Mouse (Mus musculus) T-helper 2 cell (primary cell): Measurements from ENCODE around the gene Myocd.

ENCODE experiments used
- in situ Hi-C: fragments of 300-600 bp; cut with MboI, MseI; formaldehyde crosslinking; loops from one replicate; pipeline ENCODE4 v1.15.1; 2025; ENCODE audit warnings: high pct_unique_total_duplicates

Myocd gene

DNA sequence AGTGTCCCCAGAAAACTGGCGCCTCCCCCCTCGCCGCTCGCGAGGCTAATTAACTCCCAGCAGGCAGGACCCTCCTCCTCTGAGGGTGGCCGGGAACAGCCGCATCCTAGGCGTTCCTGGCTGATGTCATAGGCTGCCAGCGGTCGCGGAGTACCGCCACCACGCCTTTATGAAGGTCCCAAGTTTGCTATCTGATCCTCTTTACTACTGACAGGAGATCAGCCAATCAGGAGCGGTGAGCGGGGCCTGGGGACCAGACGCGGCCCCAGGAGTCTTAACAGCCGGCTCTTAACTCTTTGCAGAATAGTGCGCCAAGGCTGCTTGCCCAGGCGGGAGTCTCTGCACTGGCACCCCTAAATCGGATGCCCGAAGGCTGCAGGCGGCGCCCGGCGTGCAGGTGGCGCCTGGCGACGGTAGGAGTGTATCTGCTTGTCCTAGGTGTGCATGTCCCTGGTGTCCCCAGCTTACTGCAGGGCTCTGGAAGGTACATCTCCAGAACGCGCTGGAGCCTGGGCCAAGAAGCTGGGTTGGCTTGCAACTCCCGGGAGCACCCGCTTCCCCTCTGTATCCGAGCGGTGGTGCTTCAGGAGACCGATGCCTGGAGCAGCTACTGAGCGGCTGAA, at the start of gene Myocd:
TSS of gene Myocd (minus strand) at position 139 of the 623 bp plus-strand sequence.
- in situ Hi-C loops: no loop called here

DNA sequence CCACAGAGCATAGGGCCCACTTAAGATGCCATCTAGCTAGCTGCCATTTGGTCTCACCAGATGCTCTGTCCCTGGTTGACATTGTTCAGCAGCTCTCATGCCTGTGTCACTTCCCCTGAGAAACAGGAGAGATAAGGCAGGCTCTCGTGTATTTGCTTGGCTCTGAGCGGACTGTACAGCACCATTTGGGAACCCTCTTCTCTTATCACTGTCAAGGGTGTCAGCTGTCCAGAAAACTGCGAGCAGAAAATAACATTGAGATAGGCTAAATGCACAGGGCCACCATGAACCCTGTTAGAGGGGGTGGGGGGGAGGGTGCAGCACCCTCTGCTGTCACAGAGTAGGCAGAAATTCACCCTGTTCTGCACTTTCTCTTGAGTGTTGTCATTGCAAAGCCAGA, 34.0 kb upstream of the Myocd start:
- in situ Hi-C loops: loop anchor here (10.0 kb wide), 1 partner anchor 1241 kb away; no protein-coding TSS in a partner anchor

DNA sequence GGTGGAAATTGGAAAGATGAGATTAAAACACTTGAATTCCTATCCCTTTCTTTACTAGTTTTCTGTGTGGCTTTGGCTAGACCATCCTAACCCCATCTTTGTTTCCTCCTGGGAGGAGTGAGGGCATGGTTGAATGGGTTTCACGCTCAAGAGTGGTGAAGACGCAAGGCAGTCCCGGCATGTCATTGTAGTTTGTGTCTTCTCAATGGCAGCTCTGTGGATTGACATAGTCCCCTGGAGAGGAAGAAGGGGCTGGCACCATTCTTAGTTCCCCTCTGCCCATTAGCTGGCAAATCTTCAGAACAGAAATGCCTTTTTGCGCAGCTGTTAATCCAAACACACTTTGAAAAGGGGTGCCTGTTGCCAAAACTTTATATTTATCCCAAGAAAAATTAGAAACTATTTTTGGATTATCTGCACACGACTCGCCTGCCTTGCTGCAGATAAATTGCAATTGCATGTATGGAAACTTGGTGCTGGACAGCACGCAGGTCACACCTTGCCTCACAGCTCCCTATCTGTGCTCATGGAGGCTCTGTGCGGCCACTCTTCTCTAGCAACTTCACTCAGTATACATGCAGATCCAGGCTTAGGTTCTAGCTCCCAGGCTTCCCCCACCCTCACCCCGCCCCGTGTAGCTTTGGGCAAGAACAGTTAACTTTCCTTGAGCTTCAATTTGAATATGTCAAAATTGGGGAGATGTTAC, 24.5 kb upstream of the Myocd start:
- in situ Hi-C loops: no loop called here

DNA sequence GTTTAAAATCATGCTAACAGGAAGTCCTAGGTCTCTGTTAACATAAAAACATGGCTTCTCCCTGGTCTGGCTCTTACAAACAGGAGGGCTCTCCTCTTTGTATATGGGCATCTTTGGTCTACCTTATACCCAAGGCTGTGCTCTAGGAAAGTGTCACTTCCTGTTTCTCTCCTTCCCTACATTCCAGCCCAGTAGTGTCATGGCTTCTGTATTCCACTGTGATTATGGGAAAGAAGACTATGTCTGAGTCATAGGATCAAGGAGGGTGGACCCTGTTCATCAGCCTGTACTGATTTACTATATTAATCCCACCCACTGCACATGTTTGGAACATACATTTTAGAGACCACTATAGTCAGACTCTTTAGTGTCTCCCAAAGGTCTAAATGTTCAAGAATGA, 23.2 kb upstream of the Myocd start:
- in situ Hi-C loops: no loop called here

DNA sequence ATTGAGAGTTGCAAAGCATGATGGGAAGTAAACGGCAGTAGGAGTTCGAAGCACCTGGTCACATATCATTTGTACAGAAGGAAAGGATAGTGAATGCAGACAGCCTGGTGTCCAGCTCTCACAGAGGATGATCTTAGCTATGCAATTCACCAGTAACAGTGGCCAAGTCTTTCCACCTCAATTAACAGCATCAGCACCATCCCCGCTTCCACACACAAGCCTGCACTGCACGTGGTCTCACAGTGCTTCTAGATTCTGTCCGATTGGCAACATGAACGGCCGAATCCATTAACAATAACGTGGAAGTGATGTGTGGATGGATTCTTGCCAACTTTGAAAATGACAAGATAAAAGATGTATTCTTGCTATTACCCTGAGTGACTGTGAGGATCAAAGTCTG, 17.9 kb upstream of the Myocd start:
- in situ Hi-C loops: no loop called here

DNA sequence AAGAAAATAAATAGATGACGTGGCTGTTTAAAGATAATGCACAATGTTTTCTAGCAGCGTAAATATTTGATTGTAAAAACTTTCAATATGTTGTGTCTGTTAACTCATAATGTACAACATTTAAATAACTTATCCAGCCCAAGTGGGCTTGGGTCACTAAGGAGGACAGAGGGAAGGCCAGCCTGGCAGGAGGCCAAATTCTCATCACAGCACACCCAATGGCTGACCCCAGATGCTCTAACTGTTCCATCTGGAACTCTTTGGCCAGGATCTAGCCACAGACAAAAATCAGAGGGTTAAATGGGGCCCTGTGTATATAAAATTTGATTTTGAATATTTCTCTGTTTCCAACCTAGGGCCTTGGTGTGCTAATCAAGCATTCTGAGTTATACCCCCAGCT, 16.4 kb upstream of the Myocd start:
- in situ Hi-C loops: no loop called here

DNA sequence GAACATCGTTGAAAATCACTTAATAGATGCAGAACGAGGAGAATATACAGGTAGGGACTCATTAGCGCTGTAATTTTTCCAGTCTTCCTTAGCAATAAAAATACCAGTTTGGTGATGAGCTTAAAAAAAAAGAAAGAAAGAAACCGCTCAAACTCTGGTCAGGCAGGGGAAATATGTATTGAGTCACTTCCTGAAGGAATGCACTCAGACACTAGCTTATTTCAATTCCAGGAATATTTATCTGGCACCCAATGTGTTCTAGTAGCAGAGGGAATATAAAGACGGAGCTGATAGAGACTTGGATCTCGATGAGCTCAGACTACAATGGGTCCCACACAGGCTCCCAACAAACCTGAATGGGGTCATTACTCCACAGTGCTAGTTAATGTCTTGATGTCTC, 5.7 kb upstream of the Myocd start:
- in situ Hi-C loops: no loop called here

DNA sequence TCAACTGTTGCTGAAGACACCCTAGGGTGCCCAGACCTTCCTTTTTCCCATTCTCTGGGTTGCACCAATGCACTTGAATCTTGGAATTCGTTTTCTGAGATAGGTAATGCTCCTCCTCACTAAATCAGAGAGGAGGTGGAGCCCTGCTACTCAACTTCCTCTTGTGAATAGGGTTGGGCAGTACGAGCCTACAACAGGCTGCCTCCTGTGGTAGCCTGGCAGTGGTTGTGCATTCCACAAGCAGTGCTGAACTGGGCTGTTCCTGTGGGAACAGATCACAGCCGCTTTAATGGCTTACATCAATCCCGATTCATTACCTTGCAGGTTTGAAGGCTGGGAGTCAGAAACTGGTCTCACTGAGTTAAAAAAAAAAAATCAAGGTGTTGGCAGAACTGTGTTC, 1.2 kb upstream of the Myocd start:
- in situ Hi-C loops: no loop called here

DNA sequence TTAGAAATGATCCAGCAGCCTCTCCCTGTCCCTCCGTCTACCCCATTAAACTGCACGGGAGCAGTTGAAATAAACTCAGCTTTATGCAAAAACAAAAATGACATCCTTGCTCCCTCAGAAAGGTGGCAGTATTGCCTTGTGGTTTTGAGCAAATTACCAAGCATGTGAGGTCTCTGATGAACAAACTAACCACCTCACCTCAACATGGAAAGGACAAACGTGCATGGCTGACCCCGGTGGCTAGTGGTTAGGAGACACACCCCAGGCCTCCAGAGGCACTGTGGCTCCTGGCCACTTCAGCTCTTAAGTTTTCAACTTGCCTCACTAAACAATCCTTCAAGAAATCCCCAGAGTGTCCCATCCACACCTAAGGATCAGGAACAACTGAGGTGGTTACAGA, 1.5 kb downstream of the Myocd start:
- in situ Hi-C loops: no loop called here

DNA sequence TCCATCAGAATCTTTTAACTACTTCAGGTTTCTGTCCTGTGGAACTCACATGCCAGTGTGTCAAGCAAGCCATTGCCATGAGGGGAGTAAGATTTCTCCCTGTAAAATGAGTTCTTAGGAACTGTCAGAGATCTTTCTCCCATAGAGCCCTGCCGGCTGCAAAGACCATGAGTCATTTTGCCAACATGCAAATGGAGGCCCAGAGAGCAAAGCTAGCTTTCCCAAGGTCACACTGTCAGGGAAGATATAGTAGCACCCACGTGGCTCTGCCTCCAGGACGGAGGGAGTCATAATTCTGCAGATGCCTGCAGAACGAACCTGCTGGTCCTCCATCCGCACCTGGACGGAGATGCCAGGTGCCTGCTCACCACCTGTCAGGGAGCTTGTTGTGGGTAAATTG, 6.3 kb downstream of the Myocd start:
- in situ Hi-C loops: no loop called here

DNA sequence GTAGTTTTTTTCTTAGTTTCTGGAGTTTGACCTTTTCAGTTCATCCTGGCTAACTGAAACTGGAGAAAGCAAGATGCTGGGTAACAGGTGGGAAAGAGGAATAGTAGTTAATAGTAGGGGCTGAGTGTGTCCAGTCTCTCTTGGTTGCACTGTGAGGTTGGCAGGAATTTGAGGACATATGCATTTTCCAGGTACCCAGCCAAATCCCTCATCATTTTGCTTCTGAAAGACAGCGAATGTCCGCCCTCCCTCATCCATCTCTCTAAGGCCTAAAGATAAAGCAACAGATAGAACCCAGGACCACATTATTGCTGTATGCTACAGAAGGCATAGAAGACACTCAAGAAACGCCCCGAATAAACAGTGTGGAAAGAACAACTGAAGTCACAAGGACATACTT, 10.8 kb downstream of the Myocd start:
- in situ Hi-C loops: no loop called here

DNA sequence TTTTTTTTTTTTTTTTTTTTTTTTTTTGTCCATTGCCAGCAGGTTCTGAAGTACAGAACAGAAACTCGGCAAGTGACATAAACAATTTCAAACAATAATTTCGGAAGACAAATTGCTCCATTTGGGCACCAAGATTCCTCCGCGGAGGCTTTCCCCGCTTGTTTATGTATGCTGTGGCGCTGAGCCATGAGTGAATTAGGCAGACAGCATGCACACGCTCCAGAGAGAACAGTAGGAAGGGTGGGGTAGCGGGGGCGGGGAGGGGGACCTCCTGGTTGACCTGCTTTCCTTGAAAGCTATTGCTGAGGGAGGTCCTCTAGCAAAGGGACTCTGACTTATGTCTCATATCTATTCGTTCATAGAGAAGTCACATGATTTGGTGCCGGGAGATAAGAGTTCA, 13.6 kb downstream of the Myocd start:
- in situ Hi-C loops: no loop called here

DNA sequence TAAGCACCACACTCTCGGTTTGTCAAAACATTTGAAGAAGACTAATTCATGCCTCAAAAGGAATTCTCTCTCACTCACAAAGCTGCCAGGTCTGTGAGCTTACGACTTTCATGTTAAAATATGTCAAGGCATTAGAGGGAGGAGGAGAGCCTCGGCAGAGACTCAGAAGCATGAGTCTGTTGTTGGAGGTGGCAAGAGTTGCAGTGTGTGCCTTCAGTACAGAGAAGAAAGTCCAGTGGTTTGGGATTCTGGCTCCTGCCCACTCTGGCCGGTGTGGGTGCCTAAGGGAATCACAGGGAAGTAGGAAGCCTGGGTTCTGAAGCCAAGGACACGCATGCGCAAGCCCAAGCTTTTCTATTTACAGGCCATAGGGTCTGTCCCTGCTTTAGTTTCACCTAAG, 14.2 kb downstream of the Myocd start:
- in situ Hi-C loops: no loop called here

DNA sequence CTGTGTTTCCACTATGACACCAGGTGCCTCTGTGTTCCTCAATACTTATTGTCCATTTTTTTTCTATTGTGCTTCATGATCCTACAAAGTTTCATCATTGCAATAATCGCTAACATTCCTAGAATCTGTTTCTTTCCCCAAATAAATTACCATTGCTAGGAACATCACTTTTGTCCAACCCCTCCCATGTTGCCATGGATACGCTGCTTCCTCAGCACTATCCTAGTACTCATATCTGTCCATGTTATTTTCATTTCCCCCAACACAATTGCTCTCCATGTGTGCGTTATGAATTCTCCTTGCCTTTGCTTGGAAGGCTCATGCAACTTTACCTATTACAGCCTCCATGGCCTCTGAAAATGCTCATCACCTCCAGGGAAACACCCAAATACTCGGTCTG, 19.4 kb downstream of the Myocd start:
- in situ Hi-C loops: no loop called here

DNA sequence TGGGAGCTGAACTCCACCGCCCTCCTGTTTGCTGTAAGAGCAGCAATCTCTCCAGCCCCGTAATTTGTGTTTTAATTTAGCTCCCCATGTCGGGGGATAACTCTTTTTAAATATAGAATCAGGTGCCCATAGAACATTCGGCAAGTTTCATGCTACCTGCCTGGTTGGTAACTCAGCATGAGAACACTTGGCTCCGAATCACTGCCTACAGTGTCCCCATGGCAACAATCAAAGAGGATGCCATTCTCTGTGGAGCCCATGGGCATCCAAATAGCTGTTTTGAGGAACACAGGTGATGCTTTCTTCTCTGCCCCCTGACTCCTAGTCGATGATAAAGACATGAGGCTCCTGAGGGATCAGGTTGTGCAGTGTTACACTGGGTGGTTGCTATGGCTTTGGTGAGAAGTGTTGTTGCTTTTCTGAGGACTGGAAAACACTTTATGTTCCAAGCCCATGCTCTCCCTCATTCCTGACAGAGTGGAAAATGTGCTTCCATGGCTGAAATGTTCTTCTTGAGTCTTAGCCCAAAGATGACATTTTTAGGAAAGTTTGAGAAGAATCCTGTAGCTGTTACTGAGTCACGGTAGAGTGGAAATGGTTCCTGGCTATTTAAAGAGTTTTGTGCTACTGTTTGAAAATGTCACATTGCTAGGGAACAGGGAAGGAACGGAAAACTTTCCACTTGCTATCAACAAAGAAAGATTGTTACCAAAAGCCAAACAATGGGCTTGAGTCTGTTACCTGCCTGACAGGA, 23.3 kb downstream of the Myocd start:
- in situ Hi-C loops: no loop called here

DNA sequence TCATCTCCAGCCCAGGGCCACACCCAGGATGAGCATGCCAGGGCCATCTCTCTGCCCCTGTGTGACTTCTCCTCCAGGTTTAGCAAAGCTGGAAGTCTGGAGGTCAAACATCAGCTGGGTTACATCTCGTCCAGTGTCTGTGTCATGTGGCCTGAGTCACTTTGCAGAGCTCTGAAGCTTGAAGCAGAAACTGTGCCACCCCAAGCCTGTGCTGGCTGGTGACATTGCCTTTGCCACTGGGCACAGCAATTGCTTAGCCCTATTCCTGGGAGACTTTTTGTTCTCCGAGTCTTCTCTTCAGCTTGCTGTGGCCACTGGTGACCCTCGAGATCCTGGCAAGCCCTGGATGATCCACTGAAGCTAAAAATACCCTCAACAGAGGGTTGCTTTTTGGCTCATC, 26.2 kb downstream of the Myocd start:
- in situ Hi-C loops: no loop called here

DNA sequence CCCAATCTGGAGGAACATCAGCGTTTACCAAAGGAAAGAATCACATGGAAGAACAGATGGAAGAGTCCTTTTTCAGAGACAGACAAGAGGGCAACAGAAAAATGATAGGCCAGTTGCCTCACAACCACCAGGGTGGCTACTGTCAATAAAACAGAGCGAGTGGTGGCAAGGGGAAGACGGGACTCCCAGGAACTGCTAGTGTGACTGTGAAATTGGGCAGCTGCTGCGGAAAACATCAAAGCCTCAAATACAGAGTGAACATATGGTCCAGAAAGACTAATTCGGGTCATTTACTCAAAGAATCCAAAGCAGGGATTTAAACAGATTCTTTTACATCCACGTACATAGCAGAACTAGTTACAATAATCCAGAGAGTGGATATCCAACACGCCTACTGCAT, 29.3 kb downstream of the Myocd start:
- in situ Hi-C loops: no loop called here

DNA sequence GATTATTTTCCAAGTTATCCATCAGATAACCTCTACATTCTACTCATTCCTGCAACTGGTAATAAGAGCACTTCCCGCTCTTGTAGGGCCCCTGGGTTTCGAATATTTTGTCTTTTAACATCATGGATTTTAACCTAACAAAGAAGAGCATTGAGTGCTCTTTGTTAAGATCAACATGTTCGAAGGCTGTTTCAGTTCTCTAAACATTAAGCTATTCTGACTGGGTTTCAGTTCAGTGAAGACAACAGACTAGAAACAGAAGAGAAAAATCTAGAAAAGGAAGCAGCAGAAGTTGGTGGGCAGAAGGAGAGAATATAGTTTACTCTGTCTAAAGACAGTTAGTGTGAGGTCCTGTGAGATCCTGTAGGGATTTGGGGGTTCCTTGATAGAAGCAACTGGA, 31.9 kb downstream of the Myocd start:
- in situ Hi-C loops: no loop called here

DNA sequence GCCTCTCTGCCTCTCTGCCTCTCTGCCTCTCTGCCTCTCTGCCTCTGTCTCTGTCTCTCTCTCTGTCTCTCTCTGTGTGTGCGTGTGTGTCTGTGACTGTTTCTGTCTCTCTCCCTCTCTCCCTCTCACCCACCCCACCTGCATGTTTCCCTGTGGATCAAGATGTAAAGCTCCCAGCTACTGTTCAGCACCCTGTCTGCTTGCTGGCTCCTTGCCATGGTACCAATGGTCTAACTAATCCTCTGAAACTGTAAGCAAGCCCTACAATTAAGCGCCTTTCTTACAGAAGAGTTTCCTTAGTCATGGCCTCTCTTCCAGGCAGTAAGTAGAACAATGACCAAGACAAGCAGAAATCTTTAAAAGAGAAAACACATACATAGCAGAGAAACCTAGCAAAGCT, 32.9 kb downstream of the Myocd start:
- in situ Hi-C loops: no loop called here

DNA sequence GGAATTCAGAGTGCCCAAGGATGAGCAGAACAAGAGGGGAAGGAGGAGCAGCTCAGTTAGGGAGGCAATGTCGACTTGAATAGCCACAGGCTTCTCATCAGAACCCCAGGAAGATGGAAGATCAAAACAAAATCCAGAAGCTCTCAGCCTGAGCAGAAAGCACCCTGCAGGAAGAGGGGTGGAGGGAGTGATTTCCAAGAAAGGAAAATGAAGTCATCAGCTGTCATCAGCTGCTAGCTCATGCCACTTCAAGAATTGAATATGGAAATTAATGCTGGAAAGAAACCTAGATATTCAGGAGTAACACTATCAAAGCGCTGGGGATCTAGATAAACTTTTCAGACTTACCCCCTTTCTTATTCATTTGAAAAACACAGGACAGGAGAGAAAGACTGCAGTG, 34.4 kb downstream of the Myocd start:
- in situ Hi-C loops: no loop called here

DNA sequence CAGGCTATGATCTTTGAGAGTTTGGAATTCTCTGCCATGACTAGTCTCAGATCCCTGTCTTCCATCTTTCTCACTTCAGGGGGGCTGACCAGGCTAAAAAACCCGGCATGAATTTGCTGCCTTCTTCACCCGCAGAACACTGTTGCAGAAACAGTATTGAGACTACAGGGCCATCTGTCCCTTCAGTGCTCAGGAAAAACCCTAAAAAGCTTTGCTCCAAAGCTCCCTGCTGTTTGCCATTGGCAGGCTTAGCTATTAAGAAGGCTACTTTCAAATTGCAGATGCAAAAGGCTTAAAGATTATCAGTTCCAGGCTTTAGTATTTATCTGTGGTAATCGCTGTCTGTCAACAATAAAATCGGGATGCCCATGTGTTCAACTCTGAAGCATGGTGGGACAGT, 38.0 kb downstream of the Myocd start:
- in situ Hi-C loops: no loop called here

DNA sequence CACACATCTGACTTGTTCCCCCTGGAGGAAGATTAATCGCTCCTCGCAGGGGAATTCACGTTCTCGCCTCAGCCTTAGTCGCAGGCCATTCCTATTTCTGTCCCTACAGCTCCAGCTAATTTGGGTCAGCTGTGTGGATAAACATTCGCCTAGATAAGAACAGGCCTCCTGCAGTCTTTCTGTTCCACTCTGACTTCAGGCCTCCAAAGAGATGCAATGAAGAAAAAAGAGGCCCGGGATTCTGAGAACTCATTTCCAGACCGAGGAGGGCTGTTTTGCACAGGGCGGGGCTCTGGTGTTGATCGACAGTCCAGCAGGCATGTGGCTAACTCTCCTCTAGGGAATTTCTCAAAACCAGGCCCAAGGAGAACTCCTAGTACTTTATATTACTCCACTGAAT, 43.0 kb downstream of the Myocd start:
- in situ Hi-C loops: no loop called here
